Mouse (Mus musculus) lung, postnatal 14 days (tissue): ENCODE results near the gene Pcdh15.

ENCODE experiments used
- DNase-seq: peaks from one replicate; pipeline ENCODE4 v3.0.0; 2021

The Pcdh15 gene

DNA sequence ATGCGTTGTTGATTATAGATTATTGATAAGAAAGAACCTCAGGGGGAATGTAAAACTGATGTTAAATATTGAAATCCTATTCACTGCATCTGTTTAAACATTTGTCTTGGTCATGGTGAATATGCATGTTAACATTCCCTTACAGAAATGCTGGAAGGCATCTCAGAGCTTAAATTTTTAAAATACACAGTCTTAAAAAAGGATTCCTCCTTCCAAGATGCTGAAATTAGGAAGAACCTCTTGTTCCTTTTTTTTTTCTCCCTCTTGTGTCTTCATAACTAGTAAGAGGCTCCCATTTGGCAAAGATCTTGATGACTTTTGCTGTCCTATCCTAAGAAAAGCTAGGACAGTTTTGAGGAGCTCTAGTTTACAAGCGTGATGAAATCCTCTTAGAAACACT lies 284.9 kb downstream of the Pcdh15 start:
- DNase-seq, result no peak

DNA sequence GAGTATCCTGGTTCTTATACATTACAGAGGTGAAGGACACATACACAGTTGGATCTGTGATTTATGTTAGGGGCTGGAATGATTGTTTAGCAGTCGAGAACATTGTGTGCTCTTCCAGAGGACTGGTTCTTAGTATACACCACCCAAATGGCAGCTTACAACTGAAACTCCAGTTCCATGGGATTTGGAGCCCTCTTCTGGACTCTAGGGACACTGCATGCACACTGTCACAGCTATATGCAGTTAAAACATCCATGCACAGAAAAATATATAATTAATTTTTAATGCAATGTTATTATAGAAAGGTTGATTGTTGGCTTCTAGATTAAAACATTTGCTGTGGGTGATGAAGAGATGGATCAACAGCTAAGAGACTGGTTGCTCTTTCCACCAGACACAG lies 301.3 kb downstream of the Pcdh15 start:
- DNase-seq, result no peak

DNA sequence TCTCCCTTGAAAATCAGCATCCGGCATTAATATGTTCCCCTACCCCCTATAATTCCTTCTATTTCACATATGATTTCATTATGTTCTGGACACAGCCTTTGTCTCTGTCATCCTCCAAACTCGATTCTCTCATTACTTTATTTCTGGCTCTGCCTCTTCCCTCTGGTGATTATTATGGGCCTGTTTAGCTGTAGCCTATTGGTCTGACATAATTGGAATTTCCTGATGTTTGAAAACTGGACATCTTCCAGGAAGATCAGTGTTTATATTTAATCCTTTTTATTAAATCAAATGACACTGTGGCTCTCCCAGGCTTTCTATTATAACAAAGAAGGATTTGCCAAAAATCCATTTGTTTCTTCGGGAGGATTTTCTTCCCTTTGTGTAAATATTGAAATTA lies 326.3 kb downstream of the Pcdh15 start:
- DNase-seq, result no peak

DNA sequence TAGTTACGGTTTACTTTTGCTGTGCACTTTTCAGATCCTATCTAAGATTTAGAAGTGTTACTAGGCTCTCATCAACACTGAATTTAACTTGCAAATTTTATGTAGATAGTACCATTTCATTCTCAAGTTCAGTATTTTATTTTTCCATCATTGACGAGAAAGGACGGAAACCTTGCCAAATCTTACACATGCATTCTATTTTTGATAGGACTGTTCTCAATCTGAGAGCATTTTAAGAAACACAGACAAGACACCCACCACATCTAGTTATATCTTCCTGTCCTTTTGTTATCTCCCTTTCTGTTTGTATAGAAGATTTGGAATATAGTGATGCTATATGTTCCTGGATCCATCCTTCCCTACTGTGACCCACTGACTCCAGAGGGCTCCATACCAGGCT lies 332.2 kb downstream of the Pcdh15 start:
- no peak for DNase-seq

DNA sequence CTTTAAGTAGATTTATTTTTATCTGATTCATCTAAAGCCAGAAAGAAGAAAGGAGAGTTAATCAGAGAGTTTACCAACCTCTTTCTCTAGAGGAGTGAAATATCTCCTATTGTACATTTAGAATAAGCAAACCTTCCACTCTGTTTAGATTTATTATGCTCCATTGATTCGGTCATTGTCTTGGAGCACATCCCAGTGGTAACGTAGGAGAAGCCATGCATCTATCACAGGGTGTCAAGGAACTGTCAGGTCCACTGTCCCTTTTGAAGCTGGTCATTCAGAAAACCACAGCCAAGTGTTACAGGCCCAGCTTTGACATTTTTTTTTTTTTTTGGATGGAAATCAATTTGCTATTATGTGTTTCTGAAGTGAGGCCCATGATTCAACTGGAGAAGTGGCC lies 384.9 kb downstream of the Pcdh15 start:
- DNase-seq, result no peak

DNA sequence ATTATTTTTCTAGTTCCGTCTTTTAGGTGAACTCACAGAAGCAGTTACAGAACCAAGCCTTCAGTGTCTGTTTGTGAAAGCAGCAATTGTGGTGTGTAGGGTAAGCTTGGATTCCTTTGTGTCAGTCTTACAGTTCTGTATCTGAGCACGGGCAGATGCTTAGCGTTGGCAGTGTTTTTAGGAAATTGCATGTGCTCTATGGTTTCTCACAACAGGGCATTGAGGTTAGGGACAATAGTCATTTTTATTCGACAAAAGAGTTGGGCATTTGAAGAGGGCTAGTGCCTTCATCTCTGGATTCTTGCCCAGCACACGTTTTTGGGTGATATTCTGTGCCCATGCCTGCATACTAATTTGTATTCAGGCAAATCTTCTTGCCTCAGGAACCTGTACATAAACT lies 392.5 kb downstream of the Pcdh15 start:
- DNase-seq, result no peak

DNA sequence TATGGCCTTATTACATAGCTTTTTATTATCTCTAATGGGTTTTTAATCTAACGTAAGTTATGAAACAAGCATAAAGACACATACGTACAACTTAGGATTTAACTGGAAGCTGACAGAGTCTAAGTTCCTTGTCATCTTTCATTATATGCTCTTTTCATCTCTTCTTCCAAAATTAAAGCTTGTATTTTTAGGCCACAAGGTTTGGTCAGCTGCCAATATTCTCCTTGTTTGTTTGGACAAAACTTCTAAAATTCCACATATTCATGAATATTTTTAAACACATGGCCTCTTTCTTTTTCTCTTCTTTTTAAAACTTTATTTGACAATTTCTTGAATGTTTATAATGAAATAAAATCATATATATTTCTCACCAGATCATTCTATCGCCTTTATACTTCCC lies 415.7 kb downstream of the Pcdh15 start:
- no peak for DNase-seq

DNA sequence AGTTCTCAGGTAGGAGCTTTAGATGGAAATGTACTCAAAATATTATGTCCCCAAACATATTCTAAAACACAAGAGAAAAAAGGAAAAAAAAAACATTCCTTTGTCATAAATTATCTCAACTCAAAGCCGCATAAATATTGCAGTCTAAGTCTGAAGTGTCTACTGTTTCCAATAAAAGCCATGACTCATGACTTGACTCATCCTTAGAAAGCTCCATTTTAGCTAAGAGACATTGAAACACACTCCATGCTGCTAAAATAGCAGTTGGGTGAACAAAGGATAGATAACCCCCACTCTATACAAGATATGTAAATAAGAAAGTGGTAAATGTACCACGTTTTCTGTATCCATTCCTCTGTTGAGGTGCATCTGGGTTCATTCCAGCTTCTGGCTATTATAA lies 416.6 kb downstream of the Pcdh15 start:
- no peak for DNase-seq

DNA sequence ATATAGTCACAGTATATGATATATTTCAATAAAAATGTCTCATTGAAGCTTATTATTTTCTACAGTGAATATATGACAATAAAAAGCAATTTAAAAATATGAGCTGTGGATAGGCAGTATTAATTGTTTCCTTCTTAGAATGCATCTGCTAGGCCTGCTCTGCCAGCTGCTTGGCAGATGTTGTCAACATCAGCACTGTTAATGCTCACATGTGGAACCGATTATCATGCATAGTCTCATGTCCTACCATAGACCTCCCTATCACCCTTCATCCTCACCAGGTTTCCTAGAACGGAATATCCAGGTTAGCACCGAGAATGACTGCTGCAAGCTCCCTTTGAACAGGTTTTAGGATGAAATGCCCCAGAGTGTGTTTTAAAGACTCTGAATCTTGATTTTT lies 420.3 kb downstream of the Pcdh15 start:
- no peak for DNase-seq

DNA sequence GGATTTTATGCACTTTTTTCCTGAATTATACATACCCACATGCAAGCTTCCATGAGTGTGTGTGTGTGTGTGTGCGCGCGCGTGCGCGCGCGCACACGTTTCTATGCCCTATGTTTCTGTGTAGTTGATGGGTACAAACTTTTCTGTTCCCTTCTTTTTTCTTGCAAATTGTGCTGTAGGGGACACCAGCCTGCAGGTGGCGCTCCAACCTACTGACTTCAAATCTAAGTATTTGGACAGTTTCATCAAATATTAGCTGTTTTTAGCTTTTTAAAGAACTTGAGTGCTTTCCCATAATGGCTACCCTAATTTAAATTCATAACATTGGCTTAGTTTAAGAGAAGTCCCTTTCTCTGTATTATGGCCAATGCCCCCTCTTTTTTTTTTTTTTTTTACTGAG lies 453.7 kb downstream of the Pcdh15 start:
- no peak for DNase-seq

DNA sequence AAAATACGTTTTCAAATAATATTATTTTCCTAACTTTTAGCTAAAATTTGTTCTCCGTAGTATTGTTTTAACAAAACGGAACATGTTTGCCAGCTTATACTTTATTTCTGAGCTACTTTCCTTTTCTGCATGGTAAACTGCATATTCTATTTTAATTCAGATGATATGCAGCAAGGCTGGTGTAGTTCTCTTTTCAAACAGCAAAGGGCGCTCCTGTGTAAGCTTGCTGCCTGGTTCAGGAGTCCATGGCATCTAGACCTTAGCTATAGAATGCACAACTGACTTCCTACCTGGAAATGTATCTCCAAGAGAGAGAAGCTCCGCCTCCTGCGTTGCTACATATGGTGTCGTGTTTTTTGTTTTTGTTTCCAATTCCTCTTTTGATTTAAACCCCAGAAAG lies 465.1 kb downstream of the Pcdh15 start:
- DNase-seq, result no peak

DNA sequence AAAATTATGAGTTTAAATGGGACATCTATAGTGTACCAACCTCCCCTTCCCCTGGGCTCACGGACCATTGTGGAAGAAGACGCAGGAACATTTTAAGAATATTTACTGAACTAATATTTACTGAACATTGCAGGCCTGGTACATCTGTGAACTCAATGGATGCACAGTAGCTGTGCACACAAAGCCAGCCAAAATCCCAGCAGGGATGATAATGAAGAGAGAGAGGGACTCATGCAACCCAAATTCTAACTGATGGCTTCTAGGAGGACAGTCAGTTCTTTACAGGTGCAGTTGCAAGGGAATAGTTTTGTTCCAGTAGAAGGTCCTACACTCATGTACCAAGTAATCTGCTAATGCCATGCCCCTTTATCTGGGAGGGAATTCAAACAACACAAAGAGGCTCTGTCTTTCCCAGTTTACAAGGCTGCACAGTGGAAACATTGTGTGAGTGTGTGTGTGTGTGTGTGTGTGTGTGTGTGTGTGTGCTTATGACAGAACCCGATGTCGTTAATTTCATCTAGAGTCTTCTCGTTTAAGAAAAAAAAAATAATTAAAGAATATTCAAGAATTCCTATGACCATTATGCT lies 475.7 kb downstream of the Pcdh15 start:
- no peak for DNase-seq

DNA sequence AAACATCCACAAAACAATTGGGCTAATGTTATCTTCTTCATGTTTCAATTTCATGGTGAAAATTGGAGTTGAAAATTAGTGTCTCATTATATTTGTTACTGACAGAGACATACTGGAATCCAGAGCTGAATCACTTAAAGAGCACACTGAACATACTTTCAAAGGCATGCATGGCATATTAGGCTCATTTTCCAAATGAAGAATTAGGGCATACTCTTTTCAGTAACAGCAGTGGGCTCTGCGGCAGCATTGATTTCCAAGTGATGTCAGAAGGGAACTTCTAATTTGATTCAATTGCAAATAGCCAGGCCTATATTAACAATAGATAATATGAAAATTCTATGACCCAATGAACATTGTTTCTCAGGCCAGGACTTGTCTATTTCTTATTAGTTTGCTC lies 568.4 kb downstream of the Pcdh15 start:
- no peak for DNase-seq

DNA sequence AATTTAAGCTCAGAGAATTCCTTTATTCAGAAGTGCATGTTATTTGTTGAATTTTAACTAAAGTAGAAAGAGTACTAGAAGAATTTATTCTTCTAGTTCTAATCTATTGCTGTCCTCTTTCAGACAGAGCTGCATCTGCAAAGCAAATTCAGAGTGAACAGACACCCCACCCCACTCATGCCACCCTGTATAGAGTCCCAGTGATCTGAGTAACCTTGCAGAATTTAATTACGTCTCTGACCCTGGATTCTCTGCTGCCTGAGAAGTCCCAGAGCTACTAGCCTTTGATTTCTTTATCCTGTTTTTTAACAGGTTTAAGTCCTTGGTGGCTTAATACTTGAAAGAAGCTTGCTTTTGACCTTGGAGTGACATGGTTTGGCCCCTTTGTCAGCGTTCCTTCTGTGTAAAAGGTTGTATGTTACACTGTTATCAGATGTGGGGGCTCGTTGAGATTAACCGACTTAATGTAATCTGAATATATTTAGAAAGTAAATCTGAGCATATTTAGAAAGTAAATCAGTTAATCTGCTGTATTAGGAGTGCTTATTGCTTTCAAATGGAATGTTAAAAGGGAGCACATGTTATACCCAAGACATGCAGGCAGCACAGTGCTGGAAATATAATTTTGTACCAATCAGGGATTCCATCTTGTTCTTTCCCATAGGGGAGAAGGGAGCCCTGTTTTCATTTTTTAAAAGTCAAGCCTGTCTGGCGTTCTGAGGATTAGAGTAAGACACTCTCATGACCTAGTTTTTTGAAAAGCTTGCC lies 601.6 kb downstream of the Pcdh15 start:
- no peak for DNase-seq

DNA sequence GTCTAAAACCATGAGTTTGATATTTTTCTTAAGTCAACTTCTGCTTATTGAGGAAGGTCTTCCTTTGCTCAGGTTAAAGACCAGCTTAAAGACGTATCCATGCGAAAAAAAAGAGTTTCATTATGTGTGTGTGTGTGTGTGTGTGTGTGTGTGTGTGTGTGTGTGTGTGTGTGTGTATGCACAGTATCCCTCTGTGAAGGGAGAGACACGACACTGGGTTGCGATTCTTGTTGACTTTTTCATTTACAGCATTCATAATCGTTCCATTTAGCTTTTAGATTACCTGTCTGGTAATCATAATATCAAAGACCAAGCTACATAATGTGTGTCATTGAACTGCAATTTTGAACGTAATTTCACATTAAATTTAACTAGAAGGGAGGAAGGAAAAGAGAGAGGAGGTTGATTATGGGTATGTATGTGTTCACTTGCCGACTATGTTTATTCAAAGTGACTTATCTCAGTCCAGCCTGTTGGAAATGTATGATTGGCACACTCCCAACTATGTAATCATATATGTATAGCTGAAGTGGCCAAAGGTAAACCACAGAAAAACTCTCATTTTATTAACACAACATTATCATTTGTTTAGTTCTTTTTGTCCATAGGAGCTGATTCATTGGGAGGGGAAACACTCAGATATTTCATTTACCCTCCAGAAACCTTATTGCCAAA lies 626.6 kb downstream of the Pcdh15 start:
- DNase-seq, result no peak

DNA sequence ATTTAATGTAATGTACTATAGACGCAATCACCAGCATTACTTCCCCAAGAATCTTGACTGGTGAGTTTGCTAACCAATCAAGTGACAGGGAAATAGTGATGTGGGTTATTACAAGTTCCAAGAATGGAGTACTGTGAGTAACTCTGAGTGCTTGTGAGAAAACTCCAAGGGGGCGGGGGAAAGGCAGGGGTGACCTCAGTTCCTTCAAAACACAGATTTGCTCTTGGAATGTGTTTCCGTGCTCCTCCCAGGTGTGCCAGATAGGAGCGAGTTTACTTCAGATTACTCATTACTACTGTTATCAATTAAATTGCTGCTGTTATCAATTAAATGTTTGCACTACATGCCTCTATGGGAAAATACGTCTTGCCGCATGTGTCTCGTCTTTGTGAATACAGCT lies 634.1 kb downstream of the Pcdh15 start:
- DNase-seq, result no peak

DNA sequence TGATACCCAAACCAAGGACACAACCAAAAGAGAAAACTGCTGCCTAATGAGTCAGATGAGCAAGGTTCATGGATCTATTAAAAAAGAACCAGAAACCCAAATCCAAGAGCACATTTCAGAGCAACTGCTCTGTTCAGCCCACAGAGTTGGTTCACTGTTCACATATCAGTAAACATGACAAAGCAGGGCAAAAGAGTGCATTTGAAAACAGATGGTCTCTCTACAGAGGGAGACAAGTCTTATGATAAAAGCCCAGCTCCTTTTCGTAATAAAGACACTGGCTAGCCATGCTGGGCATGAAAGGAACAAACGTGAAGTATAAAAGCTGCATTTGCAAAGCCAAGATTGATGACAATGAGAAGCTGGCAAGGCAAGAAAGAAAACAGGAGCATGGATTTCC lies 649.9 kb downstream of the Pcdh15 start:
- no peak for DNase-seq

DNA sequence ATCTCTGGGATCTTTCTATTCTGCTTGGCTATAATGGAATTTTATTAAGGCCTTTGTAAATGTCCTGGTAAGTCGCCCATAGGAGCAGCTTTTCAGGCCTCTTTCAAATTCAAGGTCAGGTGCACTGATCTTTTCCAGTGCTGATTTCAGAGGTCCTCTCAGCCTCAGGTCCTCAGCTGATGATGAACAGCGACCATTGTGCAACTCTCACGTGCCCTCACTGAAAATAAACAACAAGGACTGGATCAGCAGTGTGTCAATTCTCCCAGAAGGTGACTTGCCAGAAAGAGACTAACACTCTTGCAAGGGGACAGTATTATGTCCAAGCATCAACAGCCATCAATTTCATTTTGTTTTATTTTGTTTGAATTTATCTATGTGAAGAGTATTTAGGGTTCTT lies 654.7 kb downstream of the Pcdh15 start:
- no peak for DNase-seq

DNA sequence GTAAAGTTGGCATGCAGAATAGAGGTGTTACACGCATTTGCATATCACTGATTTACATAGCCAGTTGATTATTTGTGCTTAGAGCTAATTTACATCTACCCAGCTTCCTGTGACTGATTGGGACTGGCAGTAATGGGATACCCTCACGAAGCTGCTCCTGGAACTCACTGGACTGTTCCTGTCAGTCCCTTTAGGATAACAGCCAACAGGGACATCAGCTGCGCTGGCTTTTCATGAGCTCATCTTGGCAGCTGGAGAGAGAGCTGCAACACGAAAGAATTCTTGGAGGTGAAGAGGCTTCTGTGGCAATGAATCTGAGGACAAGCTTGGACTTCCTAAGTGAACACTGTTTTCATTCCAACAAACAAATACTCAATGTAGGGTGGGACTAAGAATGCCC lies 683.8 kb downstream of the Pcdh15 start:
- DNase-seq, result peak; percentile 11

DNA sequence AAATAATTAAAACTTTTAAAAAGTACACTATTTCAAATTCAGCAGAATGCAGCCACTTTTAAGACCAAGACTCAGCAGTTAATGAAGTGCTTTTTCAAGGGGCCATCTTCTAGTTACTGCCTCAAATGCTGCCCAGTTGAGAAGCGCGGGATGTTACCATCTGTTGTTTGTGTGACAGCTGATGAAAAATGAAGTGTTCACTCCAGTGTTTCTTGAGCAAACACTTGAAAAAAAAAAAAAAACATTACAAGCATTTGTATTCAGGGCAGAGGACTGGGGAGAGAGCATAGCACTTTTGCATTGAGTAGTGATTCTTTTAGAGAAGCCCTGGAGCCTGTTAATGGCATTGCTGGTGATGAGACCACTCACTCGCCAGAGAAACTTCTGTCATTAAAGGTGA lies 689.0 kb downstream of the Pcdh15 start:
- DNase-seq, result peak; percentile 3

DNA sequence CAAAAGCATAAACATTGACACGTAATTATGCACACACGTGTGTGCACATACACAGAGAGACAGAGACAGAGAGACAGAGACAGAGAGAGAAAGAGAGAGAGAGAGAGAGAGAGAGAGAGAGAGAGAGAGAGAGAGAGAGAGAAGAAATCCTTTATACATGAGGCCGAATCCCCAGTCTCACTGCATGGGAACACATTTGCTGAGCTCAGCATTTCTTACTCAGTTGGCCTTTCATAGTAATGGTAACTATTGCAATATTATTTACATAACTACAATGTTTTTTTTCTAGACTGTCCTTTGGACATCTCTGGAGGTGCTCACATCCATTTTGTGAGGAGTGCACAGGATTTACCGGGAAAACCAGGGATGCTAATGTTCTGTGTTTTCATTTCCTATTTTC lies 705.9 kb downstream of the Pcdh15 start:
- DNase-seq, result no peak

DNA sequence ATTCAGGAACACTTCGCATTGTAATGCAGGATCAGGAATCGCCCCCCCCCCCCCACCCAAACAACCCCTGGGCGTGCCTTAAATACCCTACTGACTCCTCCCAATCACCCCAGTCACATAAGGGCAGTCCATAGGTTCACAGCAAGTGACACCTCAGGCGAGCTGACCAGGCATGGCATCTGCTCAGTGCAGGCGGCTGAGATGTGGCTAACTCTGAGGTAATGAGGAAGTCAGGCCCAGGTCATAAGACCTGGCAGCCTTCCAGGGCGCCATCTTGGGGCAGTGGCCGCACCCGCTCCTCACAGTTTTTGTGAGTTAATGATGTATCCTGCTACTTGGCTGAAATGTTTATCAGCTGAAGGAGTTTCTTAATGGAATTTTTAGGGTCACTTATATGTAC lies 713.2 kb downstream of the Pcdh15 start:
- DNase-seq, result no peak

DNA sequence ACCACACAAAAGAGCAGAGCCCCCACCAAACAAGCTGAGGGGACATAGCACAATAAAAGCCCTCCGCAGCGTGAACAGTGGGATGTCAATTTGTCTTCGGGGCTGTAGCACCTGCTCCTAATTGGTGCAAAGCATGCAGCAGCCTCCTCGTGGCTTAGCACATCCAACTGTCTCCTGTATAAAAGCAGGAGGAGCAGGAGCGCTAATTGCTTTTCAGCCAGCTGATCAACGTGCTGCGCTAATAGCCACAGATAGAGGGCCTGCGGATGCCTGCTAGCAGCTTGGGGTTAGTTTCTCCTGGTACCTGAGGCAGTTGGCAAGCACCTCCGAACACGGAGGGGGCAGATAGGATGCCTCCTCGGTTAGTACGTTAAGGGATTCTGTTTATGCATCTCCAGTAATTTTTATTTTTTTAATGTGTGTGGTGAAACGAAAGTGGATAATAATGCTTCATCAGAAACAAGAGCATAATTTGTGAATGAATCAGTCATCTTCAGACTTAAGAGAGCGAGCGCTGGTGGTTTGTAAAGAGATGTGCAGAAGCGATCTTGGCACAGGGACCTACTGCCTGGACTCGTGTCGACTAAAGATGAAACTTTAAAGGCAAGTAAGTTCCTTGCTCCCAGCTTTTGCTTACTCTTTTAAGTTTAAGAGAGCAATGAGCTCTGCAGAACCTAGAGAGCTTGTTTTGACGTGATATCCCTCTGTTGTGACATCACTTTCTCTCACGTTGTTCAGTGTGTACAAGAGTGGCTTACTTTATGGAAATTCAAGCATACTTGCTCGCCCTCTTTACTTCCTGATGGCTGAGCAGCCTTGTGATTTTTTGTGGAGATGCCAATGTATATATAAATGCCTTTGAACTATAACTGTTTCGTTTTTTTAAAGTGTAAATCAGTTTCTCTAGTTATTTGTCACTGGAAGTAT lies 722.8 kb downstream of the Pcdh15 start:
- no peak for DNase-seq
